Mouse (Mus musculus) mature B cell (primary cell): ENCODE measurements around the gene Ccdc162.

ENCODE experiments used
- in situ Hi-C: fragments of 300-500 bp; cut with MboI; formaldehyde crosslinking; loops from 2 replicates; pipeline ENCODE4 v1.14.3; 2019

Ccdc162 gene

GRCm38 (mm10) chr10:41635276-41636033, 81.0 kb downstream of the Ccdc162 start:
- in situ Hi-C loops = no loop called here

- in situ Hi-C loops = no loop called here
Observed at GRCm38 (mm10) chr10:41633801-41634200, 82.6 kb downstream of the Ccdc162 start.

GRCm38 (mm10) chr10:41632062-41632461, 84.4 kb downstream of the Ccdc162 start:
- in situ Hi-C loops = no loop called here

GRCm38 (mm10) chr10:41626996-41627395, 89.4 kb downstream of the Ccdc162 start:
- in situ Hi-C loops = no loop called here

- in situ Hi-C loops = no loop called here
Observed at GRCm38 (mm10) chr10:41619988-41620387, 96.4 kb downstream of the Ccdc162 start.

GRCm38 (mm10) chr10:41615487-41615886, 100.9 kb downstream of the Ccdc162 start:
- in situ Hi-C loops = no loop called here

GRCm38 (mm10) chr10:41611941-41612340, 104.5 kb downstream of the Ccdc162 start:
- in situ Hi-C loops = no loop called here

GRCm38 (mm10) chr10:41609475-41609874, 107.0 kb downstream of the Ccdc162 start:
- in situ Hi-C loops = no loop called here

- in situ Hi-C loops = no loop called here
Observed at GRCm38 (mm10) chr10:41608485-41608884, 107.9 kb downstream of the Ccdc162 start.

- in situ Hi-C loops = no loop called here
Observed at GRCm38 (mm10) chr10:41602667-41603066, 113.8 kb downstream of the Ccdc162 start.

- in situ Hi-C loops = no loop called here
Observed at GRCm38 (mm10) chr10:41601898-41602545, 114.4 kb downstream of the Ccdc162 start.

- in situ Hi-C loops = no loop called here
Observed at GRCm38 (mm10) chr10:41601302-41601701, 115.1 kb downstream of the Ccdc162 start.

- in situ Hi-C loops = no loop called here
Observed at GRCm38 (mm10) chr10:41599051-41599450, 117.4 kb downstream of the Ccdc162 start.

- in situ Hi-C loops = no loop called here
Observed at GRCm38 (mm10) chr10:41598221-41598620, 118.2 kb downstream of the Ccdc162 start.

GRCm38 (mm10) chr10:41595550-41595949, 120.9 kb downstream of the Ccdc162 start:
- in situ Hi-C loops = no loop called here

- in situ Hi-C loops = no loop called here
Observed at GRCm38 (mm10) chr10:41594957-41595356, 121.5 kb downstream of the Ccdc162 start.

GRCm38 (mm10) chr10:41594433-41594832, 122.0 kb downstream of the Ccdc162 start:
- in situ Hi-C loops = no loop called here

GRCm38 (mm10) chr10:41588616-41589015, 127.8 kb downstream of the Ccdc162 start:
- in situ Hi-C loops = no loop called here

- in situ Hi-C loops = no loop called here
Observed at GRCm38 (mm10) chr10:41586947-41587852, 129.2 kb downstream of the Ccdc162 start.

GRCm38 (mm10) chr10:41583383-41583782, 133.1 kb downstream of the Ccdc162 start:
- in situ Hi-C loops = no loop called here

- in situ Hi-C loops = no loop called here
Observed at GRCm38 (mm10) chr10:41582901-41583361, 133.5 kb downstream of the Ccdc162 start.

- in situ Hi-C loops = no loop called here
Observed at GRCm38 (mm10) chr10:41580441-41580840, 136.0 kb downstream of the Ccdc162 start.
